Mouse (Mus musculus) cortical plate, adult 2 months (tissue): Measurements from ENCODE around the gene Hnrnpk.

Experiments used
- CTCF ChIP-seq: fragments of 200-500 bp; IDR thresholded peaks from 2 replicates; pipeline ENCODE4 v1.5.1; 2011; ENCODE audit warnings: mild to moderate bottlenecking, control low read depth, low read length; ENCODE audit not compliant: insufficient read depth; ENCODE audit errors: extremely low read depth
- POLR2A ChIP-seq: fragments of 200-500 bp; IDR thresholded peaks from 2 replicates; pipeline ENCODE4 v1.6.1; 2011; ENCODE audit warnings: mild to moderate bottlenecking, low read length, control low read depth; ENCODE audit not compliant: insufficient read depth; ENCODE audit errors: extremely low read depth

DNA sequence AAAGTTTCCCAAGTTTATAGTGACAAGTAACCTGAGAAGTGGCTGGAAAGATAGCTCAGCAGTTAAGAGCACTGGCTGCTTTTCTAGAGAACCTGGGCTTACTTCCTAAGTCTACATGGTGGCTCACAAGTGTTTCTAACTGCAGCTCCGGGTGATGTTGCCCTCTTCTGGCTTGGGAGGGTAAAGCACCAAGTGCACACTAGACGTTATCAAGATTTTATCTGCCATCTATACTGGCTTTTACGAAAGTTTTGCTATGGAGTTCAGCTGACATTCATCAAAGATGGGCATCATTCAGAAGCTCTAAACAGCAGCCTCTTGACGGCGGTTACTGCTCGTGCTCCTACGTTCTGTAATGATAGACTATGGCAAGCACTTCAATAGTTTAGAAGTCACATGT lies 15.2 kb downstream of the Hnrnpk start:
- TF ChIP-seq CTCF (peak; percentile 78), POLR2A (no peak)
